Mouse (Mus musculus) retina, postnatal 1 day (tissue): ENCODE measurements around the gene Lamb3.

ENCODE experiments used
- DNase-seq: peaks from one replicate; pipeline ENCODE4 v3.0.0-alpha.2; 2012

Lamb3 gene

DNA sequence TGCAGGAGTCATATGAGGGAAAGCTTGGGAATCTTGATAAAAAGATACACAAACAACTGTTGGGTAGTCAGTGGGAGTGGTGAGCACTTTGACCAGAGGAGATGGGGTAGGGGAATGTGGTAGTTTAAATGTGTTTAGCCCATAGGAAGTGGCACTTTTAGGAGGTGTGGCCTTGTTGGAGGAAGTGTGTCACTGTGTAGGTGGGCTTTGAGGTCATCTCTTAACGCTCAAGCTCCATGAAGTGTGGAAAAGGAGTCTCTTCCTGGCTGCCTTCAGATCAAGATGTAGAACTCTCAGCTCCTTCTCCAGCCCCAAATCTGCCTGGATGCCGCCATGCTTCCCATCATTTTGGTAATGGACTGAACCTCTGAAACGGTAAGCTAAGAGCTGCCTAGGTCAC, at the start of gene Lamb3:
Lamb3 (plus strand) TSS at position 197 of the 400 bp plus-strand sequence.
- DNase-seq: no peak

DNA sequence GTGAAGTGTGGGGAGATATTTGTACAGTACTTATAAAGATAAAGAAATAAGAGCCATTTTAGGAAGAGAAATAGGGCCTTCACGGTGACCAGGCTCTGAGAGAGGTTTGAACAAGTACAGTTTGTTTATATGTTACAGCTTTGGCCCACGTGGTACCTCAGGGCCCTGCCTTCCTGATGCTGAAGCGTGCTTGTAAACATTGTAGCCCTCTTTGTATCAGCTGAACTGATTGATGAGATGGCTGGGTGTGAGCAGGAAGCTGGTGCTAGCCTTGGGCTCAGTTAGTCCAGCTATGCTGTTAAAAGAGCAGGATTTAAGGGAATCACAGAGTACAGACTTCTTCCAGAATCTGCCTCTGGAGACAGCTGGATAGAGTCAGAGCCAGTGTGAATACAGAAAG, 48.3 kb upstream of the Lamb3 start:
- no peak for DNase-seq

DNA sequence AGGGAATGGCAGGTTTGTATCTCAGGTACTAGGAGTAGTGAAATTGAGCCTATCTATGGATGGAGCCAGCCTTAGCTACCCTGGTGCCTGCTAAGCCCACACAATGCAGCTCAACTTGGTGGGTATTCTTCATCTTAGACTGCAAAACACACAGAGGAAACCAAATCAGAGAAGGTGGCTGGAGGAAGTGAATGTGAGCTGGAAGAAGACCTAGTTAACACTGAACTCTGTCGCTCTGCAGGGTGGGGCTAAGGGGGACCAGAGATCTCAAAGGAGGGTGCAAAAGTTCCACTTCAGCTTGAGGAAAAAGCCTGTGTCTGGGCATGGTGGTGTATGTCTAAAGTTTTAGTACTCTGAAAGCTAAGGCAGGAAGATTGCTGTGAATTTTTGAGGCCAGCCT, 47.9 kb upstream of the Lamb3 start:
- no peak for DNase-seq

DNA sequence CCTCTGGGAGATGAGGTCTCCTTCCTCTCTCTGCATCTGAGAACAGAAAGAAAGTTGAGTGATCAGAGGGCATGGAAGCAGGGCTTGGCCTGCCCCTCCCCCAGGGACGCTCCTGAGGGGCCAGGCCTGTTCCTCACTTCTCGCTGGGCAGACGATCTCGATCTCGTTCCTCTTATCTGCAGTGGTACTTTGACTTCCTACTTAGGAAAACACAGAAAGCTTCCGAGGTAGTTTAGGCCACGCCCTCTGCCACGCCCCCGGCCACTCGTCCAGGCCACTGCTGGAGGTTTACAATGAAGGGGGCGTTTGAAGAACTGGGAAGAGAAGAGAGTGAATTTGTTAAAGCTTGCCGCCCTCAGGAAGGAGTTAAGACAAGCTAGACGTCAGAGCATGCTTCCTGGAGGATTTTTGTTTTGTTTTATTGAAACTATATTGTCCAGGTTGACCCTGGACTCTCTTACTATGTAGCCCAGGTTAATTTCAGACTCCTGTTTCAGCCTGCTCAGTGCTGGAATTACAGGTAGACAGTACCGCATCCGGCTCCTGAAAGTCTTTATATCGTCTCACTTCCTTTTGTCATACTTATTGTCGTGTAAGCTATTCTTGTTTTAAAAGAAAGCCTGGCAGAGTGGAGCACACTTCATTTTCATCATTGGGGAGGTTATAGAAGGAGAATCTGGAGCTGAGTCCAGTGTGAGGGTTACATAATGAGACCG, 47.0 kb upstream of the Lamb3 start:
- DNase-seq: peak; percentile 62

DNA sequence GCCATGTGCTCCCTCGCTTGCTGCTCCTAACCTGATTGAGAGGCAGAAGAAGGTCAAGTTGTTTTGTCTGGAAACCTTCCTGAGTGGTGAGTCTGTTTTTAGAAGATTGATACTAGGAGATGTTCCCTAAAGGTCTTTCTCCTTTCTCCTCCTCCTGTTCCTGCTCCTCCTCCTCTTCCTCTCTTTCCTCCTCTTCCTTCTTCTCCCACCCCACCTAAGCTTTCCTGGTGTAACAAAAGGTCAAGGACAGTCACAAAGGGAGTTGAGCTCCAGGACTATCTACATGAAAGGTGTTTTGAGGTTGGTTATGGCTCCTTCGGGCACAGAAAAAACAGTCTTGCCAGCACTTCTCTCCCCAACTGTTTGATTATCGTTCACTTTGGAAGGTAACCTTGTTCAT, 39.8 kb upstream of the Lamb3 start, which contains the start of gene A130010J15Rik:
A130010J15Rik (plus strand) TSS at position 301 of the 400 bp plus-strand sequence.
- no peak for DNase-seq

DNA sequence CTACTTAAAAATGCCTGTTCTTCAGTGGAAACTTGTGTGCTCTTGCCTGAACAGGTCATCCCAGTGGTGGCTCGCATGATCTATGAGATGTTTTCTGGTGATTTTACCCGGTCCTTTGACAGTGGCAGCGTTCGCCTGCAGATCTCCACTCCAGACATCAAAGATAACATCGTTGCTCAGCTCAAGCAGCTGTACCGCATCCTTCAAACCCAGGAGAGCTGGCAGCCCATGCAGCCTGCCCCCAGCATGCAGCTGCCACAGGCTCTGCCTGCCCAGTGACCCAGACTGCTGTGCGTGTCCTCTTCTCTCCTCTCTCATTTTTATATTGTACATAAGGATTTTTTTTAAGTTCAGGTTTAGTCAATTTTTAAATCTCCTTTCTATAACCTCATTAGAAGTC, 38.3 kb upstream of the Lamb3 start:
- DNase-seq: no peak

DNA sequence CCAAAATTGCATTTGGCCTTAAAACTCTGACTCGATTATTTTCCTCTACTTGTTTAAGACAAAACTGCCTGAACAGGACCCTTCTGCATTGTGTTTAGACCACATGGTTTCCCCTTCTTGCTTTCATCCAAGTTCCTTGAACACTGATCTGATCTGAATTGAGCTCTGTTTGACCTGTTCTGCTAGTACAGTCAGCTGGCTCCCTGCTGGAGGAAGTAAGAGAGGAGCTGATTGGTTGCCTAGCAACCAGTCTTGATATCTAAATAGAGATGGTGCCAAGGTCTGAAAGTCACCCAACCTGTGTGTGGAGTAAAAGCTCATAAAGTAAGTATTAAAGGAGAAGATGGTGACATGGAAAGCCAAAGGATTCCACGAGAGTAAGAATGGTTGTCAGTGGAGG, 37.6 kb upstream of the Lamb3 start:
- no peak for DNase-seq

DNA sequence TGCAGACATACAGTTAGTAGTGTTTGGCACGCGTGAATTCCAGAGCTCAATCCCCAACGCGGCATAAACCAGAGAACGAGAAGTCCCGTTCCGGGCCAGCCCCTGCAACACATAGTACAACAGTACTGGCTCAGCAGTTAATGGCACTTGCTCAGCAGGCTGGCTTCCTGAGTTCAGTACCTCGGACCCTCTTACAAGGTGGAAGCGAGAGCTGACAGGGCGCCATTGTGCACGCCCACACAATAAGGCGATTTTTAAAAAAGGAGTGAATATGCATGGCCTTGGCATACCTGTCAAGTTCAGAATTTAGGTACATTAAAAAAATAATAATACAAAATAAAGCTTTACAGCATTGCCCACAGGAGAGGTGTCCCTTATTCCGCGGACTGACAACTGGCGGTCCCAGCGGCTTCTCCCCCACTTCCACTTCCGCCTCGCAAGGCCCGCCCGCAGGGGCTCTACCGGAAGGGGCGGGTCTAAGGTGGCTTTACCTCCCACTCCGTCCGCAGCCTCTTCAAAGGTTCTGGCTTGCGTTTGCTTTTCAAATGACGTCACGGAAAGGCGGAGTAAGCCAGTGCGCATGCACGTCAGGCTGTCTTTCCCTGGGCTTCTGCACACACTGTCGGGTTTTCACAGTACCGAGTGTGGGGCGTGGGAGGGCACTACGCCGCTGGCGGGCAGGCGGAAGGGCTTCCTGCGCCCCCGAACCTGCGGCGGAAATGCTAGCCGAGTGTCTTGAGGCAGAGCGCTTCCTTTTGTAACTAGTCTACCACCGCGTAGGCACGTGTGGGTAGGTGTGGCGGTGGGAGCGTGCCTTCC, 34.3 kb upstream of the Lamb3 start:
- DNase-seq: peak; percentile 99

DNA sequence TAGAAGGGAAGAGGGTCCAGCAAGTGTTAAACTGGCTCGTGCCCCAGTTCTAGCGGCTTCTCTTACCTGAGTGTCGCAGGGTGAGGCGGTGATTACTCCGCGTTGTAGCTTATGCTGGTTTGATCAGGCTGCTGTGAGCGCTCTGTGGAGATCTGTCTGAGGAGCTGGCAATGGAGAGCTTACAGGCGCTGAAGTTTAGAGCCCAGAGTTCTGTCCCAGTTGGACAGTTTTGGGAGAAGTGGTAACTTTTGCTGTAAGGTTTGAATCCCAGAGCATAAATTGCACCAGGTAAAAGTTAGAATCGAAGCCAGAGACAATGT, 33.7 kb upstream of the Lamb3 start:
- no peak for DNase-seq

DNA sequence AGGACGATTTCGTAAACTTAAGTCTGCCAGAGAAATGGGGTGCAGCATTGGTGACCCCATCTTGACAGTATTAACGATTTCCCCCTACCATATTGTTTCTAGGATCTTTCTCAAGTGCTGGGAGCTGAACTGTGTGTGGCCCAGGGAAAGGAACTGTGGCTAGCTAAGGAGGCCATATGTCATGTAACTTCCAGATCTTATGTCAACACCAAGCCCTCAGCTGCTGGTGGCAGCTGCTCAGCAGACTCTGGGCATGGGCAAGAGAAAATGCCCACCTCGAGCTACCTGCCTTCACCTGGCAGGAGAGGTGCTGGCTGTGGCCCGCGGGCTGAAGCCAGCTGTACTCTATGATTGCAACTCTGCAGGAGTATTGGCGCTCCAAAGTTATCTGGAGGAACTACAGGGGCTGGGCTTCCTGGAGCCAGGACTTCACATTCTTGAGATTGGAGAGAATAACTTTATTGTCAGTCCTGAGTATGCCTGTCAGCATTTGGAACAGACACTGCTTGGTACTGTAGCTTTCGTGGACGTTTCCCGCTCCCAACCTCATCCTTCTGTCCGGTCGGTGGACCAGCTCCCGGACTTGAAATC, 33.3 kb upstream of the Lamb3 start:
- DNase-seq: no peak

DNA sequence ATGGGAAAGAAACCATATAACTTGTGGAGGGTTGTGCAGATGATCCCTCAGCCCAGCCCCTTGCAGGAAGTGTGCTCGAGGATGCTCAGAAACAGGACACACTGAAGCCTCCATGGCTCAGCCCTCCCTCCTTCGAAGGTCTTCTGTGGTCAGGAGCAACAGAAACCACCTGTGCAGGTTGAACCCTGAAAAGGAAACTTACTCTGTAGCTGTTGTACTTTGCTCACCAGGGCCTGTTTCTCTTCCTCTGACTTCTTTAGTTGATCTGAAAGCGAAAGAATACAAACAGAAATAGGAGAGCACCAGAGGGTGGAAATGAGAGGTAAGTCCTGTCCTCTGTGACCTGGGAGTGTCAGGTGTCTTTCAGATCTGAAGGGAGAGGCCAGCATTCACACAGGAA, 26.4 kb upstream of the Lamb3 start:
- no peak for DNase-seq

DNA sequence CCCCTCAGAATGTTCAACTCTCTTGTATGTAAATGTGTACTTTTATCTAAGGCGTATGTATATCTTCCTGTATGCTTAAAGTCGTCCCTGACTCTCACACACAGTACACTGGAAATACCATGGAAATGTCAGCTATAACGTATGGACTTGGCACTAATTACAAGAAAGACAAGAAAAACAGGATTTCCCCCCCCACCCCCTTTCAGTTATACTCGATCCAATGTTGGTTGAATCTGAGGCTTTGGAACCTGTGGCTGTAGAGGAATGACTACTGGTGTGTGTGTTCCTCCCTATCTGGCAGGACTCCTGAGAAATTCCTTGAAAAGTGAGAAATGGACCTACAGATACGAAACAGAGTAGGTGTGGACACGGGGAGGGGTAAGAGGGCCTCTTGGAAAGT, 19.2 kb upstream of the Lamb3 start:
- DNase-seq: no peak

DNA sequence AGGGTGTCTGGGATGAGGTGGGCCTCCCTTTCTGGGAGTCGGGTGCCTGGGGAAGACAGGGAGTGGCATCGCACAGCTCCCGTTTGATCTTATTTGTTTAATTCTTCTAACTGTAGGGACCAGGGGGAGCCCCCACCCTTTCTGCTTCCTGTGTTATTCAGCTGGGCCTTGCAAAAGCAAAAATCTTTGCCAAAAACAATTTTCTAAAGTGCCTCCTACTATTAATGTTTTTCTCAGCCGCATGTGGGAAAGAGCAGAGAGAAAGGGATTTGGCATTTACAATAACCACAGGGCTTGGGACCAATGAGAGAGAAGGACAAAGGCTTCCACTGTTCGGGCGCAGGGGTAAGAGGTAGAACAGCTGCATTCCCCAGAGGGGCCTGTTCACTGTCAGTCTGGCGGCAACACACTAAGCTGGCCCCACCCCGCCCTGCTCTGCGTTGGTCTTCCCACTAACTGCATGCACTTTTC, 18.3 kb upstream of the Lamb3 start:
- DNase-seq: peak; percentile 35

DNA sequence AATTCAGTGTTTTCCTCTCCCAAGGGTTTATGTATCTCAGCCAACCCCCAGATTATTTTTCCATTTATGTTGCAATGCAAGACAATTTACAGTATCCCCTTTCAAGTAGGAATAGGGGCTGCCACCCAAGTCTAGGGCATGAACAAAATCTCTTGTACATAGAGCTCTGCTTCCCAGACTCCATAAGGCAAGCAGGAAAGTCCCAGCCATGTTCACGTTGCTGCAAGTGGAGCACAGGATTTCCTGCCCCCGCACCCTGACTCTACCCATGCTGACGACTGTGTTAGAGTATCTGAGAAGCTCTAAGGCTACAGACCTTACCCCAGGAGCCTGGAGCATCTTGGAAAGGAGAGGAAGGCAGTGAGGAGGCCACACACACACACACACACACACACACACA, 17.7 kb upstream of the Lamb3 start:
- no peak for DNase-seq

DNA sequence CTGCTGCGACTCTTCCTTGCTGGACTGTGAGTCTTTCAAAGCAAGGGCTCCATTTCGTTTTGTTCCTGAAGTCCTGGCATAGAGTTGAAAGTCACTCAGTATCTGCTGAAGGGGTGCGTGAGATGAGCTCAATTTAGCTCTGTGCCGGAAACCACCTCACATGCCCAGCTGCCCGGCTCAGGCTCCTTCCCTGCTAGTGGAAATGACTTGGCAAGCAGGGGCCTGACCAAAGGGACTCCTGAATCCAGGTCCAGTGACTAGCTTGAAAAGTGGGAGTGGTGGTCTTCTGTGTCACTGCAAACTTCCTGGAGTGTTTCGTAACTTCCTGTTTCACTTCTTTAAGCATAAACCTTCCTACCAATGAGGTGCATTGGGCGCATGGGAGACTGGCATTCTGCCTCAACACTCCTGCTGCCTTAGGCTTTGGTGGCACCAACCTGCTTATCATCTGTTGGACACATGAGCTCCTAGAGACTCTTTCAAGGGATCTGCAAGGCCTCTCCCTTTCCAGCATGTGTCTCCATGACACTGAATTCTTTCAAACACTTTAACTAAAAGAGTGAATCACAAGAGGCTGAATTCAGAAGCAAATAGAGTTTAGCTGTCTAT, 15.7 kb upstream of the Lamb3 start:
- no peak for DNase-seq

DNA sequence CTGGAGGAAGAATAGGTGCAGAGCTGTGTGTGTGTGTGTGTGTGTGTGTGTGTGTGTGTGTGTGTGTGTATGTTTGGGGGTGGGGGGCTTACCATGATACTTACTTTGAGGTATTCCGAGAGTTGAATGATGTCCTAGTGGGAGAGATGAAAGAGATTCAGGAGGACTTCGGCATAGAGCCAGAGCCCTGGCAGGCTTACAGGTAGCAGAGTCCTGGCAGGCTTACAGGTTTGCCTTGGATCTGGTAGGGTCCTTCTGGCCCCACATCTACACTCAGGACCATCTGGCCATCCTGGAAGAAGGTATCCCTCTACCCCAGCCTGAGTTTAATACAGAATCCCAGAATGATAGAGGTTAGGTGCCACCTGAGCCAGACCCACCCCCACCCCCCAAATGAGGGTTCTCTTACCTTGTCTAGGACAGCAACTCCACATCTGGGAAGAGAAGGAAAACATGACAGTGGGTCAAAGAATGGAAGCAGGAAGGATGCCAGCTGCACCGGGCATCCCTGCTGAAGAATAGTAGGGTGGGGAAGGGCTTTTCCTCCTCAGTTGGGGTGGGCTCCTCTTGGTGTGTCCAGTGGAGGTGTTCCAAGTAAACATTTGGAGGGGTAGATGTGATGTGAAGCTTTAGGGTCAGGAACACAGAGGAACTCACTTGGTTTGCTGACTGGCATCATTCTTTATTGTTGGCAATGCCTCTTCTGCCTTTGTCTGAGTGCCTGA, 12.9 kb upstream of the Lamb3 start:
- DNase-seq: no peak

DNA sequence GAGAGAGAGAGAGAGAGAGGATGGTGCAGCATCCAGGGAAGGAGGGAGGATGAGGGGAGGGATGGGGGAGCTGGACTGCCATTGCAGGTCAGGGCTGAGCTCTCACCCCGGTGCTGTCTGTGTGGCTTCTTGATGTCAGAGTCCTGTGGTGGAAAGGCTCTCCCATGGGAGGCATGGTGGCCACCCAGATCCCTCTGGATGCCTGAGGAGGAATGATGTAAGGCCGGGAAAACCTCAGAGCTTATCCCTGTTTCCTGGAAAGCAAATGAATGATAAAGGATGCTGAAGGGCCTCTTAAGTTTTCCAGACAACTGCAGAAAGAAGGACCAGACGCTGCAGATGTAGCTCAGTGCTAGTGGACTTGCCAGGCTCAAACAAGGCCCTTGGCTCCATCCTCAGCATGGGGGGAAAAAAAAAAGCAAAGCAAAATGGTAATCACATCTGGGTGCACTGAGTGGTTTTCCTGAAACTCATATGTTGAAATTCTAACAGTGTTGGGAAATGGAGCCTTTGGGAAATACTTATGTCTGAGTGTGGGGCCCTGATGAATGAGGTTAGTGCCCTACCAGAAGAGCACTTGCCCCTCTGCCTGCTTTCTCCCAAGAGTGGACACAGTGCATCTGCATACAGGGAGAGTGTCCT, 12.2 kb upstream of the Lamb3 start:
- DNase-seq: no peak

DNA sequence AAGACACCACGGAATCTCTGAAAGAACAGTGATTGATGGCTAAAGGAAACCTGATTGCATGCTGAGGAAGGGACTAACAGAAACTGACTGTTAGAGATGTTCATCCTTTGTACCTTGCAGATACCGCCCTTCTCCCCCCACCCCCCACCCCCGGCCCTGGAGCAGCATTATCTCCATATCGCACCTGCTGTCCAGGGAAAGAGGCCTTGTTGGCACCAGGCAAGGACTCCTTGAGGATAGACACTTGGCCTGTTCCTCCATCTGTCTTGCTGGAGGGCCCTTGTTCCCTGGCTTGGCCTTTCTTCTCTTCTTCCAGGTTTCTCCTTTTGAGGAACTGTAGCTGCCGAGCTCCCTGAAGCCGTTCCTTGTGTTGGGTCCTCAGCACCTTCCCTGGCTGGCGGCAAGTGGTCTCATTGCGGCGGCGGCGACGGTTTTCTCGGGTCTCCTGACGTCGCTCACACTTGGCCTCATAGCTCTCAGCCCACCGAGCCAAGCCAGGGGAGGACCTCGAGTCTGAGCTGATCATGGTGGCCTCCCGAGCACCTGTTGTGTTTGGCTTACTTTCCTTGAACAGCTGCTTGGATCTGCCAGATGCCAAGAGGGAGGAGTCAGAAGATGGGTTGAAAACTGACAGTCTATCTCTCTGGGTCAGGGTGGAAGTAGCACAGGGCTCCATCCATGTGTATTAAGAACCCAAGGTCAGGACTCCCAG, 9.8 kb upstream of the Lamb3 start:
- no peak for DNase-seq

DNA sequence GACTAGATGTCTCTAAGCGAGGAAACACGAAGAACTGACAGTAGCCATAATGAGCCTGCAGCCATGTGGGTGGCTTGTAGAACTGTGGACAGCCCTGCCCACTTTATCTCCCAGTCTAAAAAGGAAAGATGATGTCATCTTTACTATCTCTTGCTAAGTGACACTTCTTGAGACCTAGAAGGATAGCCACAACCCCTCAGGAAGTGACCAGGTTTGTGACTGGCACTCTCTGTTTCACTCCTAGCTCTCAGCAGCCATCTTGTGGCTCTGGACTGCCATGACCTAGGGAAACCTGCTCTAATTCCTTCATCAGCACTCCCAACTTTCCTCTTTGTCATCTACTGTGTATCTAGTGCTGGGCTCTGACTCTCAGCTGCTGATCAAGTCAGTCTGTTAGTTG, 9.2 kb upstream of the Lamb3 start:
- no peak for DNase-seq

DNA sequence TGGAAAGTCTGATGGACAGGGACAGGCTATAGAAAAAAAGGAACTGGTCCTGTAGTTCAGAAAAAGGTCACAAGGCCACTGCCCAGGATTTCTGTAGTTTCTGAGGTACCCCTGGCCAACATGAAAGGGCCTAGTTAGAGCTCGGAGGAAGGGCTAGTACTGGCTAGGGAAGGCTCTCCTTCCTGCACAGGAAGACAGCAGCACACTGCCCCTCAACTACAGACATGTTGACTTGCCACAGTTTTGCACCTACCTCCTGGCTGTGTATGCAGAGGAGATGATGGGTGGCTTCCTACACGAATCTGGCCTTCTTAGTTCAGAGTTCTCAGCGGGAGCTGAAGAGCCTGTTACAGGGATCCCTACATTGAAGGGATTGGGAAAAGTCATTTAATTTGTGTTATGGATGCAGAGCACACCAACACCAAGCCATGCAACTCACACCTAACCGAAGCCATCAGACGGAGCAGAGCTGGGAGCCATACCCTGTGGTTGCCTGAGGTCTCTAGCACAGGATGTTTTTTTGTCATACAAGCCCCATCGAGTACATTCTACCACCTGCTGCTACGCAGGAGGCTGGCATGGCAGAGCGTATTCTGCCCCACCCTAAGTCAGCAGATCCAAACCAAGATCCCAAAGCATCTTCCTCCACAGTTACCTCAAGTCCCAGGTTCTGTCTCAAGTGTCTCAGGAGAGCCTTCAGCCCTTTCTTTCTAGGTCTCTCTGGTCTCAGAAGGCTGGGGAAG, 6.7 kb upstream of the Lamb3 start:
- DNase-seq: no peak

DNA sequence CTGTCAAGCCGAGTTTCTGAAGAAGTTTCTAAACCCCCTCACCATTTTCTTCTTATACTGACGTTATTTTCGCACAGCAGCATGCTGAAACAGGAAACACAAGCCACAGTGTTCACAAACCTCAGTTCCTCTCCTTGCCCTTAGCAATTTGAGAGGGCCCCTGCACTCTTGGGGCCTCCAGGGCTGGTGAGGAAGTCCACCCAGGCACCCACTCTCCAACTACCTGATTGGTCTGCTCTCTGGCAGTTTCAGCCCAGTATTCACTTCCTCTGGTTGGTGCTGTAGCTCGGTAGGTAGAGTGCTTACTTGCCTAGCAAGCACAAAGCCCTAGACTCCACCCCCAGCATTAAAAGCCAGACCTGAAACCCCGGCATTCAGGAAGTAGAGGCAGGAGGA, 6.1 kb upstream of the Lamb3 start, which contains the start of gene Traf3ip3:
Traf3ip3 (minus strand) TSS at position 321 of the 396 bp plus-strand sequence.
- no peak for DNase-seq
